Mouse (Mus musculus) CH12F3 (cell line): ENCODE results near the gene Mroh7.
"Not testable (repeated sequence)": the region's sequence is repeated elsewhere in the genome, so short reads cannot be mapped to it uniquely, and the experiment has no call there.

Experiments used
- in situ Hi-C: fragments of 300-500 bp; cut with MboI; formaldehyde crosslinking; loops from 2 replicates; pipeline ENCODE4 v1.14.3; 2020; ENCODE audit warnings: low sequenced_read_pairs

Gene Mroh7

GRCm38 (mm10) chr4:106730814-106731213 is at the start of gene Mroh7:
Gene Mroh7, minus strand, starts transcription at chr4:106730925.
- in situ Hi-C loops, result no loop called here

GRCm38 (mm10) chr4:106780045-106780444 is 49.3 kb upstream of the Mroh7 start:
- in situ Hi-C loops, result no loop called here

- in situ Hi-C loops, result no loop called here
Observed at GRCm38 (mm10) chr4:106778116-106778788, 47.5 kb upstream of the Mroh7 start.

GRCm38 (mm10) chr4:106776998-106777397 is 46.3 kb upstream of the Mroh7 start:
- in situ Hi-C loops, result no loop called here

- in situ Hi-C loops, result not testable (repeated sequence)
Observed at GRCm38 (mm10) chr4:106775767-106776166, 45.0 kb upstream of the Mroh7 start.

GRCm38 (mm10) chr4:106772558-106772957 is 41.8 kb upstream of the Mroh7 start:
- in situ Hi-C loops, result no loop called here

GRCm38 (mm10) chr4:106769306-106769705 is 38.6 kb upstream of the Mroh7 start:
- in situ Hi-C loops, result no loop called here

GRCm38 (mm10) chr4:106764166-106764565 is 33.4 kb upstream of the Mroh7 start:
- in situ Hi-C loops, result no loop called here

- in situ Hi-C loops, result no loop called here
Observed at GRCm38 (mm10) chr4:106751726-106752125, 21.0 kb upstream of the Mroh7 start.

- in situ Hi-C loops, result no loop called here
Observed at GRCm38 (mm10) chr4:106749699-106750098, 19.0 kb upstream of the Mroh7 start.

- in situ Hi-C loops, result no loop called here
Observed at GRCm38 (mm10) chr4:106747001-106747580, 16.4 kb upstream of the Mroh7 start.

- in situ Hi-C loops, result no loop called here
Observed at GRCm38 (mm10) chr4:106745862-106746261, 15.1 kb upstream of the Mroh7 start.

- in situ Hi-C loops, result no loop called here
Observed at GRCm38 (mm10) chr4:106737904-106738303, 7.2 kb upstream of the Mroh7 start.

- in situ Hi-C loops, result not testable (repeated sequence)
Observed at GRCm38 (mm10) chr4:106736884-106737283, 6.2 kb upstream of the Mroh7 start.

GRCm38 (mm10) chr4:106733636-106734035 is 2.9 kb upstream of the Mroh7 start, which contains the start of gene Fam151a:
Gene Fam151a, plus strand, starts transcription at chr4:106733889.
- in situ Hi-C loops, result no loop called here

GRCm38 (mm10) chr4:106720631-106721030 is 10.1 kb downstream of the Mroh7 start:
- in situ Hi-C loops, result no loop called here

GRCm38 (mm10) chr4:106713622-106714021 is 17.1 kb downstream of the Mroh7 start:
- in situ Hi-C loops, result no loop called here

GRCm38 (mm10) chr4:106708408-106708807 is 22.3 kb downstream of the Mroh7 start:
- in situ Hi-C loops, result loop anchor here (10.0 kb wide), 1 partner anchor 94 kb away; the partner anchor contains the start of gene Lexm

GRCm38 (mm10) chr4:106707957-106708356 is 22.8 kb downstream of the Mroh7 start:
- in situ Hi-C loops, result loop anchor here (10.0 kb wide), 1 partner anchor 93 kb away; the partner anchor contains the start of gene Lexm

- in situ Hi-C loops, result loop anchor here (10.0 kb wide), 1 partner anchor 90 kb away; the partner anchor contains the start of gene Lexm
Observed at GRCm38 (mm10) chr4:106705096-106705665, 25.5 kb downstream of the Mroh7 start.

GRCm38 (mm10) chr4:106704416-106704815 is 26.3 kb downstream of the Mroh7 start:
- in situ Hi-C loops, result loop anchor here (10.0 kb wide), 1 partner anchor 90 kb away; the partner anchor contains the start of gene Lexm

GRCm38 (mm10) chr4:106703956-106704355 is 26.8 kb downstream of the Mroh7 start:
- in situ Hi-C loops, result loop anchor here (10.0 kb wide), 1 partner anchor 89 kb away; the partner anchor contains the start of gene Lexm
